Mouse (Mus musculus) embryonic stem cell, embryonic (primary cell): ENCODE data around the gene D5Ertd579e.

ENCODE experiments used
- CTCF ChIA-PET, 4 experiments: fragments of 300-600 bp in 2 of 4; fragments of 350-600 bp in 2 of 4; sonication (Branson Sonifier 250); formaldehyde crosslinking; loops; one replicate each; lab custom pipeline; 2022; ENCODE audit warnings: inconsistent platforms in 2 of 4; lab: Charles Lee
- POLR2A ChIA-PET, 4 experiments: fragments of 300-600 bp in 2 of 4; fragments of 350-600 bp in 2 of 4; sonication (Branson Sonifier 250); formaldehyde crosslinking; loops; one replicate each; lab custom pipeline; 2022; ENCODE audit warnings: antibody characterized with exemption in 4 of 4, inconsistent platforms in 1 of 4; lab: Charles Lee

Gene D5Ertd579e

DNA sequence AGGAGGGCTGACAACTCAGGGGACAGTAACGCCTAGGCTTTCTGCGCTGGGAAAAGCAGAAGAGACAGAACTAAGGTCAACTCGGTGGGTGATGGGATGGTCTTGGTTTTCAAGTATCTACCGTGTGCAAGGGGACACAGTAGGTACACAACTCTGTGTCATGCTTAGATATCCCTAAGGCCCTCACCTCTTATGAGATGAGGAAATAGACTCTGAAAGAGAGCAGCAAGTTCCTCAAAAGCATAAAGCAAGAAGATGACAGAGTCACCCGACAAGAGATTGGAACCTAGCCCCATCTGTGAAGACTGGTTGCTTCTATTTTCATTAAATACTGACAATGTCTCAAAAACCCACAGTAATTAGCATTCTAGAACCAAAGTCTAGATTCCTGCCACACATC lies 10.0 kb upstream of the D5Ertd579e start:
- CTCF ChIA-PET = no interaction called here
- POLR2A ChIA-PET = interaction anchor here in 2 of 4 experiments (0.6 to 1.3 kb wide), 3 partner anchors 8 to 14 kb away, joined by 3 to 5 read pairs (median 4); no protein-coding TSS in a partner anchor

DNA sequence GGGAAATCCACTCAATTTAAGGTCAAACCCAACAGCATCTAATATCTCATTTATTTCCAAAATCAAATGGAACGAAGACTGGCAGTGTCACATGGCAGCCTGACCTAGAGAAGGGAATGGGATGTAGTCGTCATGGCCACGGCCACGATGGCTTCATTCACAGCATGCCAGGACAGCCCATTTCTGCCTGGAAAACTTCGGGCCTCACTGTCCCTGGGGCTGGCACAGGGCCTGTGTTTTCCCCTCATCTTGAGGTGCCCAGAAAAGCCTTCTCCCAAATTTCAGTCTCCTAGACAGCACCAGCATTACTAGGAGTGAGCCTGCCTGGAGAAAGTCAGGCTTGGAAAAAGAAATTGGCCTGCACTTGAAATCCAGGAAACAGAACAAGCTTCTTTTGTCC lies 9.6 kb upstream of the D5Ertd579e start:
- POLR2A ChIA-PET = interaction anchor here in 3 of 4 experiments (0.6 to 1.8 kb wide), 3 partner anchors 7 to 15 kb away, joined by 3 to 11 read pairs (median 4); no protein-coding TSS in a partner anchor
- CTCF ChIA-PET = no interaction called here

DNA sequence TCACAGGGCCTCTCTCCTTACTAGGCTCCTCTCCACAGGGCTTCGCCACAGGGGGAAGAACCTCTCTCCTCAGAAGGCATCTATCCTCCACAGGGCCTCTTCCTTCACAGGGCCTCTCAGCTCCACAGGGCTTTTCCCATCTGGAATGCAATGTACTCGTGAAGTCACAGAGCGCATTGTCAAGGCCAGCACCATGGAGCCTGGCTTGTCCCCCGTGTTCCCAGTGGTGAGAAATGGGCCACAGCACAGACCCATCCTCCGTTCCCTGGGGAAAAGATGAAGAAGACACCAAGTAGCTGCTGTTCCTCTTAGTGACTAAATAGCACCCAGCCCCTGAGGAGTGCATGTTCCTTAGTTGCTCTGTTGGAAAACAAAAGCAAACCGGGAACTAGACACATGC lies 8.9 kb upstream of the D5Ertd579e start:
- POLR2A ChIA-PET = interaction anchor here in 2 of 4 experiments (1.1 to 1.8 kb wide), 4 partner anchors 8 to 16 kb away, joined by 3 to 11 read pairs (median 4); no protein-coding TSS in a partner anchor
- CTCF ChIA-PET = interaction anchor here in 1 of 4 experiments (0.8 kb wide), 1 partner anchor 8 kb away, joined by 3 read pairs; no protein-coding TSS in a partner anchor

DNA sequence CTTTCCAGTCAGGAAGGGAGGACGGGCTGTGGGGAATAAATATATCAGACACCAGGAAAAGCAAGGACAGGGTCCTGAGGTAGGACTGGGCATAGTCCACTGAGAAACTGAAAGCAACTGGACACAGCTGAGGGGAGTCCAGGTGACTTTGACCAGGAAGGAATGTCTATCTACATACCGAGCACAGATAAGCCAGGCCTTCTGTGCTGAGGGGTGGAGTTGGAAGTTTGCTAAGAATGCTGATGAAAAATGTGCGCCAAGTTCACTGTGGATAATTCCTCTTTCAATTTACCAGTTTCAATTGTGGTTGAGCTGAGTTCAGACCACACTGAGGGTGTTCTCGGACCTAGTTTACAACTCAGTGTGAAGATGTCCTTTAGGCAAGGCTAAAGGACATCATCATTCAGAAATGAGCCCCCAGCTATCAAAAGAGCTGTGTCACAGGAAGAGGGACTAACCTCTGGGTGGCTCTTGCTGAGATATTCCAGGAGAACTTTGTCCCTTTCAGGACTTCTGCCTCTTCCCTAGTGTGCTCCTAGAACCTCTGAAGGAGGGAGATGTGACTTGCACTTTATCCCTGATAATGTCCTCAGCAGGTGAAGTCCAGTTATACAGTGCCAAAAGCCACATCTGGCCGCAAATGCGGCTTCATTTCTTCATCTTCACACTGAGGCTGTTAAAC lies 5.3 kb upstream of the D5Ertd579e start:
- CTCF ChIA-PET = no interaction called here
- POLR2A ChIA-PET = interaction anchor here in 1 of 4 experiments (0.9 to 2.6 kb wide), 3 partner anchors 9 to 86 kb away, joined by 3 to 13 read pairs (median 3); no protein-coding TSS in a partner anchor

DNA sequence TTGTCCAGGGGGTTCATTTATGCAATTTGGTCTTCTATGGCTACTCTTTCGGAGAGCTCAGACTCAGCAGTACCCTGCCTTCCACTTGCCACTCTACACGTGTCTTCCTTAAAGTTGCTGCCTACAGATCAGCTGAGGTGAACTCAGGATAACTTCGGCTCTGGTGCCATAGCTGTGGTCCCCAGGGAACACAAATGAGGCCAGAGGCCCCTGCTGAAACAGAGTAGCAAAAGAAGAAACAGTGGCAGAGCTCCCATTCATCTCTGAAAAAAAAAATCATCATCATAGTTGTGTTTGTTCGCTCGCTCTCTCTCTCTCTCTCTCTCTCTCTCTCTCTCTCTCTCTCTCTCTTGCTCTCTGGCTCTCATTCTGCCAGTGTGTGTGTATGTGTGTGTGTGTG lies 2.9 kb upstream of the D5Ertd579e start:
- CTCF ChIA-PET = interaction anchor here in 2 of 4 experiments (0.6 to 0.7 kb wide), 3 partner anchors 9 to 788 kb away, joined by 3 to 5 read pairs (median 4); no protein-coding TSS in a partner anchor
- POLR2A ChIA-PET = interaction anchor here (0.6 to 2.5 kb wide), 9 partner anchors 7 to 1919 kb away, joined by 3 to 11 read pairs (median 5); no protein-coding TSS in a partner anchor

DNA sequence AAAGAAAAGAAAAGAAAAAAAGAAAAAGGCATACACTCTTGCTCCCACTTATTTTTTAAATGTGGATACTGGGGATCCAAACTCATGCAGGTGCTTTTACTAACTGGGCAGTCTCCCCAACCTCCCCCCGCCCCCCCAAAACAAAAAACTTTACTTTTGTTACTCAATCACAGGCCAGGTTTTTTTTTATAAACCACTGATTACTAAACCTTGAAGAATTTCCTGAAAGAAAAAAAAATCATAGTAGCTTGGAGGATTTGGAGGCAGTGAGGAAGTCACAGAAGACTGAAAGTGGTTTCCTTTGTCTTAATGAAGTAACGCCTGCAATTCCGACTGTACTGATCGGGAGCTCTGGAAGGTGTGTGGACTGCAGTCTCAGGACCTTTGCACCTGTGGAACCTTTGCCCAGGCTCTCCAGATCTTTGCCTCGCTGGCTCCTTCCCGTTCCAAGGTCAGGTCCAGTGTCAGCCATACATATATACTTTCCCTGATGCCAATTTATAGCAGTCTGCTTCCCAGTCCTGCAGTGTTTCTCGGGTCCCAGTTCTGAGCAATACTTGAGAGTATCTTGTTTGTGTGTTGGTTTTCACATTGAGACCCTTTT lies 2.3 kb upstream of the D5Ertd579e start:
- CTCF ChIA-PET = interaction anchor here in 2 of 4 experiments (0.6 to 0.7 kb wide), 3 partner anchors 9 to 788 kb away, joined by 3 to 5 read pairs (median 4); no protein-coding TSS in a partner anchor
- POLR2A ChIA-PET = interaction anchor here (0.6 to 2.5 kb wide), 9 partner anchors 7 to 746 kb away, joined by 3 to 11 read pairs (median 4); no protein-coding TSS in a partner anchor

DNA sequence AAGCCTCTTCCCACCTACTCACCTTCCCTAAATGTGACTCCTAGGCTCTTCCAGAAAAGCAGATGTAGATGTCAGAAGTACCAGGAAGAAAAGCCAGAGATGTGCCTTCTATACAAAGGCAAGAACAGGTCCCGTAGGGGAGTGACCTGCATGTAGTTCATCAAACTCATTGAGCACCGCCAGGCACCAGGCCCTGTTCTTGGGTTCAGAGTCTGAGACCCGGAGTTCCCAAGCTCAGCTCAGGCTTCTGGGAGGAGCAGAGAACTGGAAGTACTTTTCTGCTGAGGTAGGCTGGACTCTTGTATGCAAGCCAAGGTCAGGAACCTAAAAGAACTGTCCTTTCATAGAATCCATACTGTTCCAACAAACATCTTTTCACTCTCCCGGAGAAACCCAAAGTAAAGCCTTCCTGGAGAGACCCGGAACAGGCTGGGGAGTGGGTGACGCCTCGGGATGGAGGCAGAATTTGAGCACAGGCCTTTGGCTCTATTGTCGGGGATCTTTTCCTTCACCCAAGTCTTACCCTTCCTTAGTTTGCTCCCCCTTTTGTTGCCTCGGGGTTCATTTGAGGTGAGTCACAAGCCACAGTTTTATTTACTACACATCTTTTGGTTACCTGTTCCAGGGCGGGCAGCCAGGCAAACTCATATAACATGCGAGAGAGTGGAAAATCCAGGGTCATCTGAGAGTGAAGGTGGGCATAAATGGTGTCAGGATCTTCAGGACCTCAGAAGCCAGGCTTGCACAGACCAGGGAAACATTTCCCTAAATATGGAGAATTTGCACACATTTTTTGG lies 878 bp upstream of the D5Ertd579e start:
- ChIA-PET POLR2A (interaction anchor here (0.6 to 1.8 kb wide), 6 partner anchors 9 to 232 kb away, joined by 3 to 7 read pairs (median 4); partner anchors contain the start of gene Grpel1 (in 1 of the 4)), CTCF (no interaction called here)

DNA sequence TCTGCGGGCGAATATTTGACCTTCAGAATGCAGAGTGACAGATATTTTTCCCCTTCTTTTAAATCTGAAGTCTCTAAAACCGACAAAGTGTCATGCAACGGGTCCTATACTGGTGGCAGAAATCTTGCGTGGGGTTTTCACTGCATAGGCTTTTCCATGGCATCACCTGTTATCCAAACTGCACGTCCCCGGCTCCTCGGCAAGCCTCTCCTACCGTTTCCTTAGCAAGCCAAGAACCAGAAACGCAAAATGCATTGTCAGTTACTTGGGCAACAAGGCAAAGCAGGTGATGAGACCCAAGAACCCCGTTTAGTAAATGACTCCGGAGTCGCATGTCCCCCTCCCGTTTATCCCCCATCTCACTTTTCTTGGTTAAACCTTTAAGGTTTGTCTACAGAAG lies 819 bp downstream of the D5Ertd579e start:
- CTCF ChIA-PET = interaction anchor here in 2 of 4 experiments (1.2 kb wide), 2 partner anchors 45 to 48 kb away, joined by 3 to 5 read pairs; no protein-coding TSS in a partner anchor
- POLR2A ChIA-PET = interaction anchor here in 3 of 4 experiments (0.5 to 1.3 kb wide), 12 partner anchors 12 to 1551 kb away, joined by 3 to 8 read pairs (median 3); partner anchors contain the start of gene Grpel1 (in 1 of the 3)

DNA sequence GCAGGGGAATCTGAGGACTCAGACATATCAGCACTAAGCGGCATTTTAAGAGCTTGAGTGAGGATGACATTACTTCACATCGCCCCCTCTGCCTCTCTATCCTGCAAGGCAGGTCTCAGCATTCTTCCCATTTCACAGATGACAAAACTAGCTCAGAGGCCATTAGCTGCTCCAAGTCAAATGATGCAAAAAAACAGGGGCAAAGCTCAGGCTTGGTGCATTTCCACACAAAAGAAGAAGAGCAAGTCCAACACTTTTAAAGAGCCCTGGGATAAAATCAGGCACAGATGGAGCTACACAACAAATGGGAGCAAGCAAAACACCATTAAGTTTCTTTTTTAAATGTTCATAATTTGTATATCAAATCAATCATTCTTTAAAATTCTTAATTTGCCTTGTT lies 2.2 kb downstream of the D5Ertd579e start:
- CTCF ChIA-PET = no interaction called here
- POLR2A ChIA-PET = interaction anchor here in 3 of 4 experiments (0.7 to 1.8 kb wide), 7 partner anchors 9 to 73 kb away, joined by 3 to 5 read pairs (median 3); no protein-coding TSS in a partner anchor

DNA sequence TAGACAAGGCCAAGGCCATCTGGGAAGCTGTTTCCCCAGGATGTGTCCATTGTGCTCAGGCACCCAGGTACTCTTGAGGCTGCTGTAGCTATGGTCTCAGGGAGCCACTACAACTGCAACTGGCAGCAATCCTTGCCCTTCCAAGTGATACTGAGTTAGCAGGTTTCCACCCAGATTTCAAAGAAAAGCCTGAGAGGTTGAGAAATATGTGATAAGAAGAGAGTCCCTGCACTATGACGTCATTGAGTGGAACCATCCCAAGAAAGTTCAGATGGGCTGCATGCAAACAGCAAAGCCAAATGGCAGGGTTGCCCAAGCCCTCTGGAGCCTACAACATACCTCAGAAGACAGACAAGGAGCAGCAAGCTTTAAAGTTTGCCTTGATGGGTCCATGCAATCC lies 4.4 kb downstream of the D5Ertd579e start:
- ChIA-PET CTCF (interaction anchor here in 1 of 4 experiments (0.7 kb wide), 1 partner anchor 85 kb away, joined by 6 read pairs; no protein-coding TSS in a partner anchor), POLR2A (interaction anchor here in 3 of 4 experiments (0.6 to 2.2 kb wide), 6 partner anchors 7 to 246 kb away, joined by 3 to 6 read pairs (median 4); no protein-coding TSS in a partner anchor)

DNA sequence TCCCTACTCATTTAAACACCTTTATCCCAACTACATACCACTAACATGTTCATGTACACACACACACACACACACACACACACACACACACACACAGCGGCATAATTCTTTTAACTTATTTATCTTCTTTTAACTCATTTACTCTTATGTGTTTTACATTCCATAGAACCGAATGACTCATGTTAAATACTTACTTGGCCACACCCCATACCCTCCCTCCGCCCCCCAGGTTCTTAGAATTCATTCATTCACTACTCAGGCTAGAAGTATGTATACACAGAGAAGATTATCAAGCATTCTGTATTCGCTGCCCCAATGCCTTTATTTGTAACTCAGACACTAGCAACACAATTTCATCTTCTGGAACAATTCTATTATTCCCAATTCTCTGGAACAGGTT lies 10.7 kb downstream of the D5Ertd579e start:
- ChIA-PET CTCF (interaction anchor here in 2 of 4 experiments (0.5 to 0.7 kb wide), 2 partner anchors 70 to 1770 kb away, joined by 3 read pairs; no protein-coding TSS in a partner anchor), POLR2A (interaction anchor here in 1 of 4 experiments (1.2 to 1.6 kb wide), 2 partner anchors 8 to 28 kb away, joined by 3 to 5 read pairs; no protein-coding TSS in a partner anchor)

DNA sequence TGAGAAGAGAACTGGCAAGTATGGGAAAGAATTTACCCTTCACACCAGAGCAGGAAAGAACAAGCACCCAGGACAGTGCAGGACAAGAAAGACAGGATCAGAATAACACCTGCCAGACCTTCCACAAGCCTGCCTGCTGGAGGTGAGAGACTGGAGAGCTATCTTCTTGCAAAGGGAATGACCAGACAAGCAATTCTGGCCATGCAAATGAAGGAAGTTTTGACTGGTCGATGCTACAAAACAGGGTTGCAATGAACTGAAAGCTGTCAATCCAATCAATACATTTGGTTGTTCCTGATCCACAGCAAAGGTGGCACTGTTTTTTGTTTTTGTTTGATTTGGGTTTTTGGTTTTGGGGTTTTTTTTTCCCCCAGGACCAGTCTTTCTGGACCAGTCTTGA lies 12.2 kb downstream of the D5Ertd579e start:
- POLR2A ChIA-PET = interaction anchor here (0.7 to 1.6 kb wide), 11 partner anchors 10 to 685 kb away, joined by 3 to 5 read pairs (median 3); partner anchors contain the start of genes D5Ertd579e (in 2 of the 4) and Grpel1 (in 1 of the 4)

DNA sequence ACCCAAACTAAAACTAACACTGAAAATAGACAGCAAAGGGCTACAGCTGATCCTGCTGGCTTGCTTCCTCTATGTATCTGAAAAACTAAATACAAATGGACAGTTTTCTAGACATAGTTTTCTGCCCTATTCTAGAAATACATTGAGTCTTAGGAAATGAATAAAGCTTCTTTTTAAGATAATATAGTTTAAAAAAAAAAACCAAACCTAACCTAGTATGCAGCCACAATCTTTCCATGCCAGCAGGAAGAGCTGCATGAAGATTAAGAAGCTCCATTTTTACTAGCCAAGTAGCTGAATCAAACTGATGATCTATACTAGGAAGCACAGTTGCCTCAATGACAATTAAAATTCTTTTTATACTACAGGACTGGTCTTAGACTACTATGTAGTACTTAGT lies 14.6 kb downstream of the D5Ertd579e start:
- POLR2A ChIA-PET = interaction anchor here in 3 of 4 experiments (0.6 to 1.3 kb wide), 5 partner anchors 11 to 1343 kb away, joined by 3 to 4 read pairs (median 3); partner anchors contain the start of gene Grpel1 (in 1 of the 3)
- CTCF ChIA-PET = no interaction called here

More for the DNA sequence above, 12.2 kb downstream of the D5Ertd579e start:
- CTCF ChIA-PET = interaction anchor here in 2 of 4 experiments (0.7 to 0.8 kb wide), 2 partner anchors 20 to 210 kb away, joined by 3 to 4 read pairs; no protein-coding TSS in a partner anchor

DNA sequence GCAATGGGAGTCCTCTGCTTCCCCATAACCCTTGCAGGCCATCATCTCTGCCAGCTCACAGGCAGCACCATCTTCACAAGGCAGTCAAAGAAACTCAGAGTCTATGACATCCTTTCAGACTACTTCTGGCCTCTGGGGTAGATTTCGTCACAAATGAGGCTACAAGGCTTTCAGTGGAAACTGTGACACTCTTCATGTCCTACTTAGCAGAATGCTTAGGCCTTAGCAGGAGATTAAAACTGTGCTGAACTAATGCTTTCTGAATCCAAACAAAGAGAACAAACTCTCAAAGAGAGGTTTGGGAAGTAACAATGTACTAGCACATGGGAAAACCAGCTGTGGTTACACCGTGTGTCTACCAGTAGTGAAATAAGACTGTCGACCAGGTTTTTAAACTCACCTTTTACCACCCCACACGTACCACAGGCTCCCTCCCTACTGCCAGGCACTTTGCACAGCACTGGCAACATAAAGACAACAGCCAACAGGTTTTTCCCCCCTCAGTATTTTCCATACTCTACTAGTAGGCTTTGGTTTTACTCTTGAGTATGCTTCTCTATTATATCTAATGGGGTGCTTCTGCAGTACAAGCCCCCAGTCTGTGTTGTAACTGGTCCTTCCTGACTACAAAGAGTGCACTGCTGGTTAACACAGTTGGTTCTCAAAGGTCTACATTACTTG lies 15.8 kb downstream of the D5Ertd579e start:
- CTCF ChIA-PET = interaction anchor here in 1 of 4 experiments (0.7 kb wide), 1 partner anchor 120 kb away, joined by 3 read pairs; no protein-coding TSS in a partner anchor
- POLR2A ChIA-PET = interaction anchor here in 2 of 4 experiments (0.6 to 1.3 kb wide), 5 partner anchors 10 to 259 kb away, joined by 3 to 4 read pairs (median 3); partner anchors contain the start of genes D5Ertd579e (in 1 of the 2) and Grpel1 (in 1 of the 2)

DNA sequence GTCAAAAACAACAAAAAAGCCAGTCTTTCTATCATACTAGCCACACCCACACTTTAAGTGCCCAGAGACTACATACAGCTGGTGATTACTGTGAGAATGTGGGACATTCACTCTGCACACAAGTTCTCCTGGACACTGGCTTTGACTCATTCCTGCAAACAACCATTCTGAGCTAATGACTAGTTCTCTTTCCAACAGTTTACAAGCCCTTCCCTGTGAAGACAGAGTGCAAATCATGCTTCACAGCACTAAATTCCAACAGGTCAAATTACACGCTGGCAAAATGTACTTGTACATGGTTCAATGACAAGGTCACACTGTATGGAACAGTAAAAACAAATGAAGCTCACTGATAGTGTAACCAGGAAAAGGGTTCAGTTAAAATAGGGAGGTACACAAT lies 17.0 kb downstream of the D5Ertd579e start:
- CTCF ChIA-PET = interaction anchor here in 2 of 4 experiments (0.6 to 0.8 kb wide), 2 partner anchors 60 to 61 kb away, joined by 3 to 4 read pairs; no protein-coding TSS in a partner anchor
- POLR2A ChIA-PET = interaction anchor here in 2 of 4 experiments (0.9 to 1.6 kb wide), 5 partner anchors 14 to 34 kb away, joined by 3 to 5 read pairs (median 4); partner anchors contain the start of gene D5Ertd579e (in 1 of the 2)

DNA sequence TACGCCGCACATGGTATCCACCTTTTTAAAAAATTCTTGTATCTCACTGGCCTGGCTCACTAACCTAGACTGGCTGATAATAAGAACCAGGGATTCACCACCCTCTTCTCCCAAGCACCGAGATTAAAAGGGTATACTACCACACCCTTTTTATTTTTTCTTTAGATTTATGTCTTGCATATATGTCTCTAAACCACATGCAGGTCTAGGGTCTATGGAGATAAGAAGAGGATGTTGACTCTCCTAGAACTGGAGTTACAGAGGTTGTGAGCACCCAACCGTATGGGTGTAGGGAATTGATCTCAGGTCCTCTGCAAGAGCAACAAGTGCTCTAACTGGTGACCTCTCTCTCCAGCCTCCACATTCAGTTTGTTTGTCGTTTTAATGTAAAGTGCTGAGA lies 17.9 kb downstream of the D5Ertd579e start:
- CTCF ChIA-PET = interaction anchor here in 1 of 4 experiments (0.8 kb wide), 1 partner anchor 62 kb away, joined by 4 read pairs; no protein-coding TSS in a partner anchor
- POLR2A ChIA-PET = interaction anchor here in 2 of 4 experiments (1.1 to 1.6 kb wide), 3 partner anchors 15 to 18 kb away, joined by 3 to 5 read pairs (median 4); partner anchors contain the start of gene D5Ertd579e (in 1 of the 2)
